Mouse (Mus musculus) Muller cell, postnatal 12 days (primary cell): ENCODE results near the gene Mrgpra4.
A peak's percentile ranks its signal among the peaks of the same experiment; 100 is the strongest.

Experiments
- DNase-seq: peaks from one replicate; pipeline ENCODE4 v3.0.0-alpha.2; 2015; ENCODE audit errors: inconsistent ontology term

The Mrgpra4 gene

GRCm38 (mm10) chr7:47981995-47982394 lies at the start of gene Mrgpra4:
TSS of gene Mrgpra4 (minus strand) at chr7:47982095.
- DNase-seq = no peak

GRCm38 (mm10) chr7:48027497-48027896 lies 45.6 kb upstream of the Mrgpra4 start, which contains the start of gene Mrgprx1:
TSS of gene Mrgprx1 (minus strand) at chr7:48027597.
- no peak for DNase-seq

GRCm38 (mm10) chr7:48017874-48018273 lies 36.0 kb upstream of the Mrgpra4 start:
- DNase-seq = no peak

GRCm38 (mm10) chr7:47995689-47996088 lies 13.8 kb upstream of the Mrgpra4 start:
- DNase-seq = no peak

GRCm38 (mm10) chr7:47986752-47987151 lies 4.9 kb upstream of the Mrgpra4 start:
- DNase-seq = peak; percentile 11
